Mouse (Mus musculus): ENCODE measurements at regions not wholly inside any gene's neighbourhood (a gene's known extent, or its start where the extent isn't known, plus 50 kb on each side); places are given as distances from the start of the nearest gene placed in this dataset.

DNA sequence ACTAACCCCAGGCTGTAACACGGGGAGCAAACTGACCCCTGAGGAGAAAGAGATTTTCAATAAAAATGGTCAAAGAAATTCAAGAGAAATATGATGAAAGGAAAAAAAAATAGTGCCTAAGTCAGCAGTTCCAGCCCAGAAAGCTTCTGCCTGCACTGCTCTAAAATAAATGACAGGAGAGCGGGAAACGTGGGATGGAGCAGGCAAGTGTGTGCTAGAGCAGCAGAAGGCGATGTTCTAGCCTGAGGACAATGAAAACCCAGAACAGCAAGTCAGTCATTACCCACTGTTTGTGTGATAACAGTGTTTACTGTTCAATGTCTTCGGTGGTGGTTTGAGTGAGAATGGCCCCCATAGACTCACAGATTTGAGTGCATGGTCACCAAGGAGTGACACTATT lies 91.4 kb upstream of the Rmdn2 start:
- TF ChIP-seq POLR2A (IDR thresholded peaks at IDR 0.05; ENCODE audit: low read depth, low read length) (no peak), CTCF (IDR thresholded peaks at IDR 0.05; ENCODE audit: extremely low read depth, insufficient read length, insufficient replicate concordance, low read depth, low read length) (no peak)

All from small intestine, adult 2 months (tissue).